Mouse (Mus musculus) limb, embryonic 11.5 days (tissue): ENCODE measurements around the gene Glmp. TPM values are rescaled to one million over a fixed set of nuclear protein-coding genes. Genes with fewer than 3 reads are reported as not detected.
"Not testable (repeated sequence)": the region's sequence is repeated elsewhere in the genome, so short reads cannot be mapped to it uniquely, and the experiment has no call there.

Experiments used
- ATAC-seq: fragments of 200-750 bp; cut with Nextera tagmentation; 2 replicates; pipeline ENCODE4 v1.8.0; 2017; ENCODE audit warnings: low read depth; ENCODE audit not compliant: insufficient number of reproducible peaks, low FRiP score, low TSS enrichment
- DNase-seq: peaks from one replicate; pipeline ENCODE4 v3.0.0-alpha.2; 2015; ENCODE audit warnings: low spot score
- H3K27ac ChIP-seq: fragments of 300-500 bp; sonication (generic); replicated peaks from 2 replicates; pipeline ENCODE4 v1.5.1; 2014; ENCODE audit warnings: low read depth, mild to moderate bottlenecking, low read length
- H3K27me3 ChIP-seq: fragments of 300-500 bp; sonication (generic); 2 replicates; pipeline ENCODE4 v1.6.1; 2014; ENCODE audit warnings: mild to moderate bottlenecking, low read length, mixed read lengths; ENCODE audit not compliant: control insufficient read depth, insufficient read depth
- H3K36me3 ChIP-seq: fragments of 300-500 bp; sonication (generic); 2 replicates; pipeline ENCODE4 v1.6.1; 2014; ENCODE audit warnings: mild to moderate bottlenecking, low read length, moderate library complexity, mixed read lengths; ENCODE audit not compliant: control insufficient read depth, insufficient read depth
- H3K4me1 ChIP-seq: fragments of 300-500 bp; sonication (generic); 2 replicates; pipeline ENCODE4 v1.6.1; 2014; ENCODE audit warnings: low read length, mixed read lengths; ENCODE audit not compliant: control insufficient read depth, insufficient read depth
- H3K4me2 ChIP-seq: fragments of 300-500 bp; sonication (generic); 2 replicates; pipeline ENCODE4 v1.6.1; 2014; ENCODE audit warnings: low read depth, mild to moderate bottlenecking, moderate library complexity; ENCODE audit not compliant: severe bottlenecking
- H3K4me3 ChIP-seq: fragments of 300-500 bp; sonication (generic); 2 replicates; pipeline ENCODE4 v1.5.1; 2014; ENCODE audit warnings: low read depth, low read length
- H3K9ac ChIP-seq: fragments of 300-500 bp; sonication (generic); 2 replicates; pipeline ENCODE4 v1.6.1; 2014; ENCODE audit warnings: mild to moderate bottlenecking, low read length
- H3K9me3 ChIP-seq: fragments of 300-500 bp; sonication (generic); 2 replicates; pipeline ENCODE4 v1.6.1; 2016; ENCODE audit warnings: low read length; ENCODE audit not compliant: control insufficient read depth
- WGBS: fragments of 180-500 bp; shearing (Covaris S2); extraction: QIAGEN DNeasy Blood & Tissue Kit; methylation state at CpG from one replicate; pipeline ENCODE4 v1.1.7; 2014; 5-methylcytosine and 5-hydroxymethylcytosine counted together
- polyA plus RNA-seq: library from polyadenylated mRNA; unstranded; fragments of >200 nt; fragmentation: Nextera tagmentation; extraction: Ambion mirVana; gene quantifications from 2 replicates; pipeline ENCODE4 v1.2.1, GENCODE M21; 2014

The Glmp gene
- 90.5 and 100 TPM in 2 replicates for polyA plus RNA-seq

DNA sequence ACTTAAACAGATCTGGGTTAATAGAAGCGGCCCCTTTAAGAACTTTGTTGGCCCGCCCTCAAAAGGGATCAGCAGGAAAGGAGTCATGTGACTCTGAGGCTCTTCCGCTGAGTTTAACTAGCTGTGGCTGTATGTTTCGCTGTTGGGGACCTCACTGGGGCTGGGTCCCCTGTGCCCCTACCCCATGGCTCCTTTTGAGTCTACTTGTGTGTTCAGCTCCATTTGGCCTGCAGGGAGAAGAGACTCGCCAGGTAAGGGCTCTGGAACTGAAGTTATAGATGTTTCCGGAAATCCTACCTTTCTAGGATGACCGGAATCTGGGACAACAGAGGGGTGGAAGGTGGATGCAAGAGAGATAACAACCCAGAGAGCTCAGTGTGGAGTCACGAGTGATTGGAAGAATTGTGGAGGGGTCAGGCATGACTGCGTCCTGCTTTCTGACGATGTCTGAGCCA, at the start of gene Glmp:
Gene Glmp (plus strand): TSS at position 73 of the 455 bp plus-strand sequence.
- ATAC-seq = no peak
- under 1% methylated on average over 10 of the region's 10 CpGs for WGBS
- H3K27ac ChIP-seq = no peak within 1 kb of the TSS

DNA sequence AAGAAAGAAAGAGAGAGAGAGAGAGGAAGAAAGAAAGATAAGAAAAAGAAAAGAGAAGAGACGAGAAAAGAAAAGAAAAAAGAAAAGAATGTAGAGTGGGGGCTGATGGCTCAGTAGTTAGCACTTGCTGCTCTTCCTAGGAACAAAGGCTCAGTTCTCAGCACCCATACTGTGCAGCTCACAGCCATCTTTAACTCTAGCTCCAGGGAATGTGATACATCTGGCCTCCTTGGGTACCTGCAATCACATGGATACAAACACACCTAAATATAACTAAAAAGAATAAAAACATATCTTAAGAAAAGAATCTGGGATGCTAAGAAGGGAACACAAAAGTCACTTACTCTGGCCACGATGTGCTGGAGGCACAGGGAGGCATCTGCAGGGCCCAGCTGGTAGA, 48.7 kb upstream of the Glmp start:
- ATAC-seq = no peak
- Histone ChIP-seq H3K4me1 (no peaks in the 10 kb centered on the region), H3K9me3 (no peaks in the 10 kb centered on the region), H3K9ac (no peak overlapping the region), H3K27me3 (no peaks in the 10 kb centered on the region), H3K4me3 (no peak overlapping the region), H3K27ac (no peak overlapping the region), H3K36me3 (no peaks in the 10 kb centered on the region), H3K4me2 (no peak overlapping the region)
- WGBS = 86% methylated on average over 2 of the region's 2 CpGs
- no peak for DNase-seq

More for the DNA sequence above, at the start of gene Glmp:
- H3K36me3 ChIP-seq = peaks cover 29% of the 10 kb centered on the region
- no peaks in the 10 kb centered on the region for H3K27me3 ChIP-seq
- peak within 1 kb of the TSS; percentile 85 for H3K9ac ChIP-seq
- H3K4me3 ChIP-seq = peak within 1 kb of the TSS; percentile 77
- H3K4me2 ChIP-seq = peak within 1 kb of the TSS; percentile 67
- H3K9me3 ChIP-seq = no peaks in the 10 kb centered on the region
- peaks cover 5% of the 10 kb centered on the region; the same call in 1 of the 2 replicates for H3K4me1 ChIP-seq
- DNase-seq = peak; percentile 65

DNA sequence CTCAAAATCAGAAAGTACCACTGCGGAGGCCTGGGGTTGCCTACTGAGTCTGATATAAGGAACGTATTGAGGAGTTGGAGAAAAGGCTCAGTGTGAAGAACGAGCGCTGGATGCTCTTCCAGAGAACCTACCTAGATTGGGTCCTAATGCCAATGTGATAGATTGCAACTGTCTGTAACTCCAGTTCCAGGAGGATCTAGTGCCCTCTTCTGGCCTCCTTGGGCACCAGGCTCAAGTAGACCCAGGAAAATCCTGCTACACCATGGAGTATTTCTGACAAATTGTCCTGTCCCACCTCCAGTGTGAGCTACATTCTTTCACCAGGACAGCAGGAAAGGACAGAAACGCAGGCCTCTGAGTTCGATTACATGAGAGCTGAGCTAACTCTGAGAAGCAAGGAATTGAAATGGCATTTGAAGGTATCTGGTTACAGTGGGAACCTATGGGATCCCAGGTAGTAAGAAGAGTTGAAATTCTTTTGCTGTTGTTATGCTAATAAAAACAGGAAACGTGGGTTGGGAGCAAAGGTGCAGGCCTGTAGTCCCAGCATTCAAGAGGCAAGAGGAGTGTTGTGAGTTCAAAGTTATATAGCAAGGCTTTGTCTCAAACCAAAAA, 48.2 kb upstream of the Glmp start:
- Histone ChIP-seq H3K4me3 (no peak overlapping the region), H3K4me2 (no peak overlapping the region), H3K9me3 (no peaks in the 10 kb centered on the region), H3K9ac (no peak overlapping the region), H3K36me3 (no peaks in the 10 kb centered on the region), H3K4me1 (no peaks in the 10 kb centered on the region), H3K27me3 (no peaks in the 10 kb centered on the region), H3K27ac (no peak overlapping the region)
- ATAC-seq (no peak), DNase-seq (no peak)
- WGBS = 34% methylated on average over 7 of the region's 7 CpGs

DNA sequence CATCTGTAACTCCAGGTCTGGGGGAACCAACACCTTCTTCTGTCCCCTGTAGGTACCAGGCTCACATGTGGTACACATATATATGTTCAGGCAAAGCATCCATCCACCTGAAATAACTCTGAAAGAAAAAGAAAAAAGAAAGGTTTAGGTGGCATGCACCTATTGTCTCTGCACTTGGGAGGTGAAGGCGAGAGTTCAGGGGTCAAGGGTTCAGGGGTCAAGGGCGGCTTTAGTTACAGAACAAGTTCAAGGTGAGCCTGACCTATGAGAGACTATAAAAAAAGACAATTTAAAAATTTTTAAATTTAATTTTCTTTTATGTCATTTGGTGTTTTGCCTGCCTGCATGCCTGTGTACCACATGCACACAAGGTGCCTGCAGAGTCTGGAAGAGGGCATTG, 44.8 kb upstream of the Glmp start:
- Histone ChIP-seq H3K27ac (no peak overlapping the region), H3K4me3 (no peak overlapping the region), H3K36me3 (no peaks in the 10 kb centered on the region), H3K9ac (no peak overlapping the region), H3K9me3 (no peaks in the 10 kb centered on the region), H3K4me2 (no peak overlapping the region), H3K27me3 (no peaks in the 10 kb centered on the region), H3K4me1 (no peaks in the 10 kb centered on the region)
- no peak for ATAC-seq
- WGBS = 91% methylated on average over 2 of the region's 2 CpGs
- no peak for DNase-seq

DNA sequence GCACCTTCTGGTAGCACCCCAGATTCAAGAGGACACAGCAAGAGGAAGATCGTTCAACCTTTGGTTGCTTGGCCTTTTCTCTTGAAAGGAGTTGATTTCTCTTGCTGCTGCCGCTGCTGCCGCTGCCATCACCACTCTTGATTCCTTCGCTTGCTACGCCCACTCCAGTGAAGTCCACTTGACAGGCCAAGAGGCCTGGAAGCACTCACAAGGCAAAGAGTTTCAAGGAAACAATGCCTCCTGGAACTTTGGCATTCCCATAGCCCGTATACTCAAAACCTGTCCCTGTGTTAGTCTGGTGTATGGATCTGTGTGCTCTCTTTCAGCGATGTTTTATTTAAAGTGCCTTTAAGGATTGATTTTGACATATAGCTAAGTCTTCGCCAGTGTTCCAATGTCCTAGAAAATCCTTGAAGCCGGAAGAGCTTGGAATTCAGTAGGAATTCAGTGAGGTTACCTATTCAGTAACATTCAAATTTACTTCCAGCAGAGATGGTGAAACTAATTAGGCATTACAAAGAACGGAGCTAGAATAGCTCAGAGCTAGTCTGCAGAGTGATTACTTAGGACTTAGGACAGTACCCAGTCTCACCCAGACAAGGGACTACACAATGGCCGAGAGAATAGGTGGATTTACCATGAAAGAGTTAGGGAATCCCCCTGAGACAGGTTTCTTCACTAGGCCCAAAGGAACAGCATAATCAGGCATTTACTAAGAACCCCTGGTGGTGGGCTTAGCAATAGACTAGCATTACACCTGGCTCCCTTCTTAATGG, 43.5 kb upstream of the Glmp start:
- DNase-seq, H3K4me2 ChIP-seq, H3K4me1 ChIP-seq, ATAC-seq, H3K9me3 ChIP-seq, H3K4me3 ChIP-seq, H3K27me3 ChIP-seq, H3K27ac ChIP-seq, H3K36me3 ChIP-seq, H3K9ac ChIP-seq: not testable (repeated sequence)
- 76% methylated on average over 11 of the region's 11 CpGs for WGBS

DNA sequence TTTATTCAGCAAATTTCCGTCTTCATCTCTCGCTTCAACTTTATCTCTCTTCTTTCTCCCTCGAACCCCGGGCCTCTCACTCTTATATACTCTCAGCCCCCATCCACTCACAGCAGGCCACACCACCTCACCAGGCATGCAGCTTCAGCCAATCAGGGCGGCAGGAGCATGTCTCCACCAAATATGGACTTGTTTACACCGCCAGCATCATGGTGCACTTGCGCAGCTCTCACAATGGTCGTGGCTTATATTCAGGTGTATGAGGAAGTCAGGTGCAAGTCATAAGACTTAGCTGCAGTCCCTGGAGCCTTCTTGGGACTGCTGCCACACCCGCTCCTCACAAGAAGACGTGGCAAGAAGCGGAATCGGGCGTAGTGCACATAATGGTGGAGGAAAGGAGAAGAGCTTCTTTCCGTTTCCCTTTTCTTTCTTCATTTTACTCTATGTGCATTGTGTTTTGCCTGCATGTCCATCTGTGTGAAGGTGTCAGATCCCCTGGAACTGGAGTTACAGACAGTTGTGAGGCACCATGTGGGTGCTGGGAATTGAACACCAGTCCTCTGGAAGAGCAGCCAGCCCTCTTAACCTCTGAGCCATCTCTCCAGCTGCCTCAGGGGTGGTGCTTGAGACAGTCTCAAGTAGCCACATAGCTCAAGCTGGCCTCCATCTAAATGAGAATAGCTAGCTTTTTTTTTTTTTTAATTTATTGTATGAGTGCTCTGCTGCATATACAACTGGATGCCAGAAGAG, 39.8 kb upstream of the Glmp start:
- ATAC-seq, DNase-seq, H3K4me3 ChIP-seq, H3K4me1 ChIP-seq, H3K9ac ChIP-seq, H3K4me2 ChIP-seq, H3K27me3 ChIP-seq, H3K36me3 ChIP-seq, H3K27ac ChIP-seq, H3K9me3 ChIP-seq: not testable (repeated sequence)
- 95% methylated on average over 14 of the region's 14 CpGs for WGBS

DNA sequence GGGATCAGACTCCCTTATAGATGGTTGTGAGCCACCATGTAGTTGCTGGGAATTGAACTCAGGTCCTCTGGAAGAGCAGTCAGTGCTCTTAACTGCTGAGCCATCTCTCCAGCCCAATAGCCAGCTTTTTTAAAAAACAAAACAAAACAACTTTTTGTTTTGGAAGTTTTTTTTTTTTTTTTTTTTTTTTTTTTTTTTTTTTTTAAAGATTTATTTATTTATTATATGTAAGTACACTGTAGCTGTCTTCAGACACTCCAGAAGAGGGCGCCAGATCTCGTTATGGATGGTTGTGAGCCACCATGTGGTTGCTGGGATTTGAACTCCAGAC, 39.3 kb upstream of the Glmp start:
- not testable (repeated sequence) for H3K4me1 ChIP-seq, DNase-seq, H3K27ac ChIP-seq, H3K9me3 ChIP-seq, H3K9ac ChIP-seq, H3K36me3 ChIP-seq, H3K4me2 ChIP-seq, ATAC-seq, H3K4me3 ChIP-seq, H3K27me3 ChIP-seq
- WGBS = no CpG with 5 or more reads among the region's 2 CpGs

DNA sequence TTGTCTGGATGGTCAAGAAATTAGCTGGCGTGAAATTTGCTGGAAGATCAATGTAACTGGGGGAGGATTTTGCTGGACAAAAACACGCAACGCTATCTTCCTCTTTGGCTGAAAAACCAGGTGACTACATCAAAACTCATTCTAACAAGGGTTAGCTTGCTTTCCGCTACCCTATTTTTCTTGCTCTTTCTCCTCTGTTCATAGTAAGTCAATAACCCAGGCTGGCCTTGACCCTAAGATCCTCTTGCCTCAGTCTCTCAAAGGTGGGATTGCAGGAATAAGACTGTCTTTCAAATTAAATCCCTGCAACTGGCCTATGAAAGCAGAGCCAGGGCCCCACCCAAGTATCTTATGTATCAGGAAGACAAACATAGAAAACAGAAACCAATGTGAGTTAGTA, 37.7 kb upstream of the Glmp start, which contains the start of gene Gm38392:
Gene Gm38392 (minus strand): TSS at position 101 of the 400 bp plus-strand sequence.
- DNase-seq (no peak), ATAC-seq (no peak)
- Histone ChIP-seq H3K9ac (no peak within 1 kb of the TSS), H3K27ac (no peak within 1 kb of the TSS), H3K27me3 (no peaks in the 10 kb centered on the region), H3K4me2 (no peak within 1 kb of the TSS), H3K36me3 (no peaks in the 10 kb centered on the region), H3K9me3 (no peaks in the 10 kb centered on the region), H3K4me3 (no peak within 1 kb of the TSS), H3K4me1 (no peaks in the 10 kb centered on the region)
- 94% methylated on average over 4 of the region's 4 CpGs for WGBS
